Mouse (Mus musculus): Measurements from ENCODE around the gene Dbr1.

DNA sequence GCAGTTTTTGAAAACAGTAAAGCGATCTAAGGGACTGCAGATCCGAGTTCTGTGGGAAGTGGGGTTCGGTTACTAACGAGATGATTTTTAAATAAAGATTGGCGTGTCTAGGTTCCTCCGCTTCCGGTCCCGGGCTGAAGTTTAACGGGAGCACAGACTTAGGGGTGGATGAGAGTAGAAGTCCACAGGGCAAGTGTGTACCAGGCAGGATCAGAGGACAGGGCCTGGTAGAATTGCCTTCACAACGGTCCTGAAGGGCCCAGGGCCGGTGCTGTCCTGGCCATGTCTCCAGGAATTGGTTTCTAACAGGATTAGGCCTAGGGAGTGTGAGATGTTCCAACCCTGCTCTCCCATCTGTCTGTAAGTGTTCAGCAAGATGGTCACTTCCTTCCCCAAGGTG lies 54.5 kb downstream of the Dbr1 start:
- no peak for TF ChIP-seq CTCF (IDR thresholded peaks at IDR 0.05; ENCODE audit: insufficient read depth, low read length)
- no peak for TF ChIP-seq POLR2A (IDR thresholded peaks at IDR 0.05; ENCODE audit: borderline replicate concordance, extremely low read depth, low read depth, low read length)

Measured in lung, adult 2 months (tissue).